Comparison of ENCODE assay signal across 9 mouse cellular contexts in the genomic region with DNA sequence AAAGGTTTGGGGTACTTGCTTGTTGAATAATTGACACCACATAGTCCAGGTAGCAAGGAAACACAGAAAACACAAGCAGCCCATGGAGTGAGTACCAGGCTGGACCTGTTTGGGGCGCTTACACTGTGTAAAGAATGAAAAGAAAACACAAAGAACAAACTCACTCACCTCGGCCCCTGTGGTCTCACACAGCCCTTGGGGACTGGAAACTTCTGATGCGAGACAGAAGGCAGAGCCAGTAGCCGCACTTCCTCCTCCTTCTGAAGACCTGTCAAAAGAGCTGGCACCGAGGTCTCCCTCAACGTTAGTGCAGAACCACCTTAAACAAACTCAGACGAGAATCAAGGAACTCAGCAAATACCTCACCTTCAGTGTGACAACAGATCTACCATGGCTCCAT.
DNase-seq lines count a peak whose midpoint lies in the region; ATAC-seq and TF ChIP-seq lines count a peak whose summit lies in the region.
"Had no signal": no experiment of that assay in that cellular context is flagged by ENCODE, and none has a peak within 500 bp of the region (broad histone marks: within the 10 kb centered on the region; RNA-seq: fewer than 3 reads in every experiment).

No protein-coding gene starts in this region.

- no peak for DNase-seq in midbrain, embryonic 14.5 days
- DNase-seq in midbrain, embryonic 10.5 days (ENCODE audit: low spot score), result no peak
- DNase-seq in spleen, adult 2 months (ENCODE audit: low read depth in 1 of 2, low spot score in 2 of 2), result peak; percentile 76 to 82
- no peak for DNase-seq in left cerebral cortex, adult 11 months (ENCODE audit: low spot score)
- no peak for DNase-seq in hindbrain, embryonic 11.5 days (ENCODE audit: low spot score)
- DNase-seq in cerebellum, postnatal 10 days, result no peak
- DNase-seq: gastrocnemius, postnatal 36 days had no signal

- WGBS in midbrain, embryonic 14.5 days, result 56% methylated on average over 7 of the region's 7 CpGs
- 73% methylated on average over 7 of the region's 7 CpGs for WGBS in midbrain, embryonic 10.5 days
- 38% methylated on average over 7 of the region's 7 CpGs for WGBS in lung, embryonic 16.5 days
- 6% methylated on average over 7 of the region's 7 CpGs for WGBS in spleen, adult 2 months
- WGBS in hindbrain, embryonic 11.5 days, result 69% methylated on average over 7 of the region's 7 CpGs

- ATAC-seq in midbrain, embryonic 14.5 days (ENCODE audit: low FRiP score, low TSS enrichment), result 0 out of 2 replicates have a peak, but pooled peaks have one; percentile 17
- ATAC-seq in lung, embryonic 16.5 days (ENCODE audit: low read depth), result peak; percentile 15; the same call in 1 of the 2 replicates
- ATAC-seq in hindbrain, embryonic 11.5 days (ENCODE audit: low FRiP score), result no peak

- no peaks in the 10 kb centered on the region for H3K4me1 ChIP-seq in midbrain, embryonic 14.5 days (ENCODE audit: control insufficient read depth, insufficient read depth, low read length)
- no peaks in the 10 kb centered on the region for H3K4me1 ChIP-seq in midbrain, embryonic 10.5 days
- no peaks in the 10 kb centered on the region; the same call in 1 of the 2 replicates for H3K4me1 ChIP-seq in lung, embryonic 16.5 days (replicated peaks; ENCODE audit: control insufficient read depth, insufficient read depth, low read length)
- H3K4me1 ChIP-seq in spleen, adult 2 months (ENCODE audit: control insufficient read depth, insufficient read depth, insufficient read length), result no peaks in the 10 kb centered on the region; the same call in 1 of the 2 replicates
- no peaks in the 10 kb centered on the region for H3K4me1 ChIP-seq in hindbrain, embryonic 11.5 days (replicated peaks; ENCODE audit: control insufficient read depth, insufficient read depth, low read length)
- H3K4me1 ChIP-seq: limb, embryonic 10.5 days had no signal

- no peaks in the 10 kb centered on the region for H3K27me3 ChIP-seq in midbrain, embryonic 14.5 days (ENCODE audit: control insufficient read depth, insufficient read depth, low read length)
- H3K27me3 ChIP-seq in midbrain, embryonic 10.5 days (ENCODE audit: low read depth, poor library complexity, severe bottlenecking), result no peaks in the 10 kb centered on the region
- H3K27me3 ChIP-seq in lung, embryonic 16.5 days (ENCODE audit: control insufficient read depth, insufficient read depth, low read depth, low read length), result no peaks in the 10 kb centered on the region
- H3K27me3 ChIP-seq in spleen, adult 2 months (ENCODE audit: control insufficient read depth, insufficient read depth, low read length), result no peaks in the 10 kb centered on the region
- no peaks in the 10 kb centered on the region for H3K27me3 ChIP-seq in hindbrain, embryonic 11.5 days (ENCODE audit: control insufficient read depth, insufficient read depth, low read length)

- H3K4me2 ChIP-seq in midbrain, embryonic 14.5 days (ENCODE audit: low read length), result no peak overlapping the region
- H3K4me2 ChIP-seq in lung, embryonic 16.5 days (ENCODE audit: low read depth, low read length), result no peak overlapping the region
- H3K4me2 ChIP-seq in hindbrain, embryonic 11.5 days (replicated peaks; ENCODE audit: low read depth, low read length), result no peak overlapping the region

- H3K4me3 ChIP-seq in midbrain, embryonic 14.5 days (replicated peaks; ENCODE audit: low read depth, low read length), result no peak overlapping the region
- no peak overlapping the region for H3K4me3 ChIP-seq in midbrain, embryonic 10.5 days
- H3K4me3 ChIP-seq in lung, embryonic 16.5 days (ENCODE audit: low read length), result no peak overlapping the region
- peak overlapping the region; percentile 32; the same call in 1 of the 2 replicates for H3K4me3 ChIP-seq in spleen, adult 2 months (ENCODE audit: extremely low read depth, insufficient read depth, insufficient read length)
- H3K4me3 ChIP-seq in hindbrain, embryonic 11.5 days (ENCODE audit: low read depth, low read length), result no peak overlapping the region
- H3K4me3 ChIP-seq: limb, embryonic 10.5 days had no signal

- no peaks in the 10 kb centered on the region for H3K36me3 ChIP-seq in midbrain, embryonic 14.5 days (ENCODE audit: control insufficient read depth, insufficient read depth, low read length)
- no peaks in the 10 kb centered on the region for H3K36me3 ChIP-seq in midbrain, embryonic 10.5 days
- H3K36me3 ChIP-seq in lung, embryonic 16.5 days (ENCODE audit: control insufficient read depth, insufficient read depth, low read length), result no peaks in the 10 kb centered on the region
- H3K36me3 ChIP-seq in spleen, adult 2 months (ENCODE audit: control insufficient read depth, insufficient read depth, low read length), result no peaks in the 10 kb centered on the region
- H3K36me3 ChIP-seq in hindbrain, embryonic 11.5 days (ENCODE audit: control insufficient read depth, insufficient read depth, low read length), result no peaks in the 10 kb centered on the region
- H3K36me3 ChIP-seq: limb, embryonic 10.5 days had no signal

- H3K9ac ChIP-seq in midbrain, embryonic 14.5 days (replicated peaks; ENCODE audit: low read length), result no peak overlapping the region
- H3K9ac ChIP-seq in lung, embryonic 16.5 days (ENCODE audit: low read length), result no peak overlapping the region
- H3K9ac ChIP-seq in hindbrain, embryonic 11.5 days (ENCODE audit: low read depth, low read length), result no peak overlapping the region

- no peak overlapping the region for H3K27ac ChIP-seq in midbrain, embryonic 14.5 days (replicated peaks; ENCODE audit: low read depth, low read length)
- H3K27ac ChIP-seq in midbrain, embryonic 10.5 days (replicated peaks), result no peak overlapping the region
- H3K27ac ChIP-seq in lung, embryonic 16.5 days (ENCODE audit: low read length), result no peak overlapping the region
- H3K27ac ChIP-seq in spleen, adult 2 months (ENCODE audit: insufficient read depth, low read length), result peak overlapping the region; percentile 84
- H3K27ac ChIP-seq in hindbrain, embryonic 11.5 days (ENCODE audit: low read depth, low read length), result no peak overlapping the region
- H3K27ac ChIP-seq: limb, embryonic 10.5 days had no signal

- TF ChIP-seq CTCF in spleen, adult 2 months (IDR thresholded peaks at IDR 0.05; ENCODE audit: extremely low read depth, insufficient read depth, insufficient read length, insufficient replicate concordance), result no peak

- no peaks in the 10 kb centered on the region for H3K9me3 ChIP-seq in midbrain, embryonic 14.5 days (ENCODE audit: control insufficient read depth, low read length)
- H3K9me3 ChIP-seq in midbrain, embryonic 10.5 days (replicated peaks), result no peaks in the 10 kb centered on the region
- no peaks in the 10 kb centered on the region for H3K9me3 ChIP-seq in lung, embryonic 16.5 days (ENCODE audit: control insufficient read depth, low read length)
- no peaks in the 10 kb centered on the region for H3K9me3 ChIP-seq in hindbrain, embryonic 11.5 days (ENCODE audit: control insufficient read depth, low read length)
- H3K9me3 ChIP-seq: limb, embryonic 10.5 days had no signal

- TF ChIP-seq POLR2A in spleen, adult 2 months (IDR thresholded peaks at IDR 0.05; ENCODE audit: low read depth, low read length), result no peak

Comparison
In these comparisons a context has a peak if more than half of its experiments do, and no peak if none do; other contexts are left out.
1. DNase-seq: peak in spleen, adult 2 months (2 of 2); none in midbrain, embryonic 14.5 days (single experiment), midbrain, embryonic 10.5 days (single experiment), left cerebral cortex, adult 11 months (single experiment), hindbrain, embryonic 11.5 days (single experiment) and cerebellum, postnatal 10 days (0 of 2).